Mouse (Mus musculus) stomach, embryonic 16.5 days (tissue): Measurements from ENCODE around the gene Rpp25l. TPM values are rescaled to one million over a fixed set of nuclear protein-coding genes. Genes with fewer than 3 reads are reported as not detected.
A peak's percentile ranks its signal among the peaks of the same experiment; 100 is the strongest.

Experiments used
- ATAC-seq: fragments of 200-750 bp; cut with Nextera tagmentation; 2 replicates; pipeline ENCODE4 v1.8.0; 2017; ENCODE audit warnings: moderate number of reproducible peaks, moderate TSS enrichment; ENCODE audit not compliant: insufficient read depth, low FRiP score
- H3K27ac ChIP-seq: fragments of 300-500 bp; sonication (generic); 2 replicates; pipeline ENCODE4 v1.5.1; 2014; ENCODE audit warnings: low read length
- H3K27me3 ChIP-seq: fragments of 300-500 bp; sonication (generic); 2 replicates; pipeline ENCODE4 v1.6.1; 2014; ENCODE audit warnings: low read length, control low read depth, mixed read lengths; ENCODE audit not compliant: control insufficient read depth, insufficient read depth
- H3K36me3 ChIP-seq: fragments of 300-500 bp; sonication (generic); 2 replicates; pipeline ENCODE4 v1.6.1; 2014; ENCODE audit warnings: low read length; ENCODE audit not compliant: control insufficient read depth, insufficient read depth
- H3K4me1 ChIP-seq: fragments of 300-500 bp; sonication (generic); 2 replicates; pipeline ENCODE4 v1.6.1; 2014; ENCODE audit warnings: low read length, control low read depth, mixed read lengths; ENCODE audit not compliant: control insufficient read depth, insufficient read depth
- H3K4me2 ChIP-seq: fragments of 300-500 bp; sonication (generic); 2 replicates; pipeline ENCODE4 v1.6.1; 2014; ENCODE audit warnings: low read depth, low read length, mixed read lengths
- H3K4me3 ChIP-seq: fragments of 300-500 bp; sonication (generic); replicated peaks from 2 replicates; pipeline ENCODE4 v1.5.1; 2014; ENCODE audit warnings: mild to moderate bottlenecking, low read length
- H3K9ac ChIP-seq: fragments of 300-500 bp; sonication (generic); 2 replicates; pipeline ENCODE4 v1.6.1; 2014; ENCODE audit warnings: low read length
- H3K9me3 ChIP-seq: fragments of 300-500 bp; sonication (generic); replicated peaks from 2 replicates; pipeline ENCODE4 v1.6.1; 2016; ENCODE audit warnings: low read length, control low read depth; ENCODE audit not compliant: control insufficient read depth
- WGBS: fragments of 180-500 bp; shearing (Covaris S2); extraction: QIAGEN DNeasy Blood & Tissue Kit; methylation state at CpG from one replicate; pipeline ENCODE4 v1.1.7; 2014; 5-methylcytosine and 5-hydroxymethylcytosine counted together
- polyA plus RNA-seq: library from polyadenylated mRNA; unstranded; fragments of >200 nt; fragmentation: Nextera tagmentation; extraction: Ambion mirVana; gene quantifications from 2 replicates; pipeline ENCODE4 v1.2.1, GENCODE M21; 2015

The Rpp25l gene
- polyA plus RNA-seq, 1 experiment from 2014 or later = 58.6 TPM

DNA sequence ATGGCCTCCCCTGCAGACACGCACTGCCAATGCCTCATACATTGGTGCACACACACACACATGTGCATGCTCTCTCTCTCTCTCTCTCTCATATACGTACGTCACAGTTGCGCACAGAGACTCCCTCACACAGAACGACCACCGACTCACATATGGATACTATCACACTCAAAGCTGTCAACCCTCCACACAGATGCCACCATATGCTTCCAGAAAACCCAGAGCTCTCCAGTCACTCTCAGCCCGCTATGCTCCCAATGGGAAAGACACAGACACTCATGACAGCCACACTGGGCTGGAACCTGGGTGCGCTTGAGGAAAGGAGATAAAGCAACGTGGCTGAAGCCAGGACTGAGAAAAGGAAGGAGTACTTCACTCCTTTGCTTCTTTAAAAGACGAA lies 31.4 kb downstream of the Rpp25l start:
- H3K4me2 ChIP-seq = no peak overlapping the region
- ATAC-seq = no peak
- no peak overlapping the region for H3K9ac ChIP-seq
- peaks cover 24% of the 10 kb centered on the region for H3K4me1 ChIP-seq
- no peak overlapping the region for H3K27ac ChIP-seq
- WGBS = 63% methylated on average over 10 of the region's 10 CpGs
- 0 out of 2 replicates have a peak, but pooled peaks cover 8% of the 10 kb centered on the region for H3K27me3 ChIP-seq
- H3K4me3 ChIP-seq = no peak overlapping the region
- H3K9me3 ChIP-seq = no peaks in the 10 kb centered on the region
- no peaks in the 10 kb centered on the region for H3K36me3 ChIP-seq

DNA sequence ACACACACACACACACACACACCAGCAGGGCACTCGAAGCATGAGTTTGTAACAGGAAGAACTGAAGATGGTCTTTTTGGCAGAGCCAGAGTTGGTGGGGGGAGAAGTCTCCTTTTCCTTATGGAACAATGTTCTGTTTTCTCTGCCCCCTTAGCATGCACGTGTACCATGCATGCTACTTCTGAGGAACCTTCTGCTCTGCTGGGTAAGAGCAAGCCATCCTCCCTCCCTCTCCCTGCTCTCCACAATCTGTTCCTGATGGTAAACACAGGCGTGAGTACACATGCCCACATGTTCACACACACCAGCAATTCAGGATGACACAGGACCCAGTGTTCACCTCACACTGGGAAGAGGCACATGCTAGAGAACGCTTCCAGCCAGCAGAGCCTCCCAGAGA lies 32.2 kb downstream of the Rpp25l start:
- Histone ChIP-seq H3K4me2 (no peak overlapping the region), H3K9ac (no peak overlapping the region), H3K4me3 (no peak overlapping the region), H3K27ac (no peak overlapping the region), H3K27me3 (0 out of 2 replicates have a peak, but pooled peaks cover 8% of the 10 kb centered on the region), H3K36me3 (no peaks in the 10 kb centered on the region), H3K9me3 (no peaks in the 10 kb centered on the region), H3K4me1 (peaks cover 31% of the 10 kb centered on the region)
- WGBS = 59% methylated on average over 4 of the region's 4 CpGs
- no peak for ATAC-seq

DNA sequence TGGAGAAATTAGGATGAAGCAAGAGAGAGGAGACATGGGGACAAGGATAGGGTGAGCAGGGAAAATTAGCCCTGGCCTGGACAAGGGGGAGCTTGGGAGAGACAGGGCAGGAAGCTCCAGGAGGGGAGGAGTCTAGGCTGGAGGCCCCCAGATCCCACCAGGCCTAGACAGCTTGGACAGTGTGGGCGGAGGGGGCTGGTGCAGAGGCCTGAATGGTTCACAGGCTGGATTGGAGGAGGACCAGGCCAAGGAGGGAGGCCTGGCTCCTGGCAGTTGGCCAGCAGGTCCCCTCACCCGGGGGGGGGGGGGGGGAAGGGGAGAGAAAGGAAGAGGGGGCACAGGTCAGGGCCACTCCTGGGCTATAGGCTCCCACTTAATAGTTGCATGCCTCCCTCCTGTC lies 34.0 kb downstream of the Rpp25l start:
- no peak overlapping the region for H3K9ac ChIP-seq
- H3K27me3 ChIP-seq = 0 out of 2 replicates have a peak, but pooled peaks cover 8% of the 10 kb centered on the region
- H3K4me3 ChIP-seq = no peak overlapping the region
- H3K27ac ChIP-seq = peak overlapping the region; percentile 49; the same call in 1 of the 2 replicates
- no peaks in the 10 kb centered on the region for H3K9me3 ChIP-seq
- WGBS = 23% methylated on average over 1 of the region's 2 CpGs
- no peaks in the 10 kb centered on the region for H3K36me3 ChIP-seq
- 0 out of 2 replicates have a peak, but pooled peaks have one; percentile 49 for ATAC-seq
- peaks cover 36% of the 10 kb centered on the region for H3K4me1 ChIP-seq
- no peak overlapping the region for H3K4me2 ChIP-seq

DNA sequence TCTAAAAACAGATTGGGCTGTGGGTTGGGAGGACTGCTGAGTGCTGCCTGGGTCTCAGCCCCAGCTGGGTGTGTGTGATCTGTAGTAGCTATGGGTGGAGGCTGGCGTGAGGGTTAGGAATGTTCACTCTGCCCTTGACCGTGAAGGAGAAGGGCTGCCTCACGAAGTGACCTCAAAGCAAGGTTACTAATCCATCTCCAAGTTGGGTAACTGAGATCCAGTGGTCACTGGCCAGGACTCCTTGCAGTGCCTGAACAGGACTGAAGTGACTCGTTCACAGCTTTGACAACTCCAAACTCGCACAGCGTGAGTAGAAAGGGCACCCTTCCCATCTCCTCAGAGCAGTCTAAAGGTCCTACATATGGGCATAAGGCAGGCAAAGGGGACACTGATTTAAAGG lies 34.5 kb downstream of the Rpp25l start:
- Histone ChIP-seq H3K9ac (no peak overlapping the region), H3K27ac (peak overlapping the region; percentile 49; the same call in 1 of the 2 replicates), H3K4me1 (peaks cover 36% of the 10 kb centered on the region), H3K9me3 (no peaks in the 10 kb centered on the region), H3K4me2 (no peak overlapping the region), H3K36me3 (no peaks in the 10 kb centered on the region), H3K27me3 (0 out of 2 replicates have a peak, but pooled peaks cover 8% of the 10 kb centered on the region), H3K4me3 (no peak overlapping the region)
- ATAC-seq = no peak
- WGBS = 54% methylated on average over 6 of the region's 6 CpGs

DNA sequence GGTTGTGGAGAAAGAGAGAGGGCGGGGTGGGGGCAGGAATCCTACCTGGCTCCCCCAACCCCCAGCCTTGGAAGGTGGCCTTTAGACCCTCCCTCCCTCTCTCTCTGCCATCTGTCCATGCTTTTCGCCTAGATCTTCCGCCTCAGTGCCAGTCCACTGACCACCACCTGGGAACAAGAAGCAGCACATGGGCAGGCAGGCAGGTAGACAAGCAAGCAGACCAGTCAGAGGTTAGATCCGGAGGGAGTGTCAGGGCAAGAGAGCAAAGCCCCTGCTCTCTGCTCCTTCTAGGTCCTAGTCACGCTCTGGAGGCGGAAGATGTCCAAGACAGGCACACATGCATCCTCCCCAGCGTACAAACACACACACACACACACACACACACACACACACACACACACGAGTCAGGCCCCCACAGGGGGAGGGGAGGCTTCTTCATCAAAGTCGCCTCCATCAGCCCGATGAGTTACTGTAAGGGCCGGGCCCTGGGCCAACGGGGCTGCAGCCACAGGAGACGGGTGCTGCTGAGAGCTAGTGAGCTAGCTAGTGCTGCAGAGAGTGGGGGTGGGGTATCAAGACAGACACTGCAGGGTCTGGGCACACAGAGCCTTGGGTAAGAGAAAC lies 36.2 kb downstream of the Rpp25l start:
- Histone ChIP-seq H3K27ac (peak overlapping the region; percentile 42; the same call in 1 of the 2 replicates), H3K4me2 (no peak overlapping the region), H3K9me3 (no peaks in the 10 kb centered on the region), H3K4me1 (peaks cover 39% of the 10 kb centered on the region), H3K9ac (0 out of 2 replicates have a peak overlapping the region, but pooled peaks have one; percentile 7), H3K4me3 (no peak overlapping the region), H3K27me3 (no peaks in the 10 kb centered on the region), H3K36me3 (no peaks in the 10 kb centered on the region)
- WGBS = 36% methylated on average over 13 of the region's 13 CpGs
- ATAC-seq = peak; percentile 65; the same call in 1 of the 2 replicates

DNA sequence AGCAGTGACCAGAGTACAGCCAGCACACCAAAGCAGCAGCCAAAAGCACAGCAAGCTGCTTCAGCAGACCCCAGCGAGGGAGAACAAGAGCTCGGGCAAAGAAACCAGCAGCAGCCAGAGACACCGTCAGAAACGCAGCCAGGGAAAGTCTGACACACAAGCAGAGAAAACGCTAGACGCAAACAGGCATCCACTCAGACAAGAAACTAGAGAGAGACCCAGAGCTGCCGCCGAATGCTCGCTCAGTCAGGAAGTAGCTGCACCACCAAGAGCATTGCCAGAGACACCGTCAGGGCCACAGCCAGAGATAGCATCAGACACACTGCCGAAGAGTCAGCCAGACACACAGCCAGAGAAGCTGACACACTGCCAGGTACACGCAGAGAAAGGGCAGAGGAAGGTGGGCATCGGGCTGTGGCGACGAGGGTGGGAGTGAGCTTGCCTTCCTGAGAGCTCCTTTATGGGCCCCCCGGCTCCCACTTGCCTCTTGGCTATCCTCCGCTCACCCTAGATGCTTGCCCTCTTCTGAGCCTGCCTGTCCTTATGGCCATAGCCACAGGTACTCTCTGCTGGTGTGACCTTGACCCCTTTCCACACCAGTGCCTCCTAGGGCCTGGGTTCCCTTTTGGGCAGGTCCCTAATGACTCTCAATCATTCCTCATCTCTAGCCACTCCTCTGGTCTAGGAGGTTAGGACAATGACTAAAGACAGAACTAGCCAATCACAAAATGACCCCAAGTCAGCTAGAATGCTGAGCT lies 36.9 kb downstream of the Rpp25l start:
- Histone ChIP-seq H3K4me2 (no peak overlapping the region), H3K9me3 (no peaks in the 10 kb centered on the region), H3K27ac (no peak overlapping the region), H3K36me3 (no peaks in the 10 kb centered on the region), H3K9ac (peak overlapping the region; percentile 16), H3K27me3 (no peaks in the 10 kb centered on the region), H3K4me3 (no peak overlapping the region), H3K4me1 (peaks cover 46% of the 10 kb centered on the region)
- 57% methylated on average over 17 of the region's 17 CpGs for WGBS
- no peak for ATAC-seq

DNA sequence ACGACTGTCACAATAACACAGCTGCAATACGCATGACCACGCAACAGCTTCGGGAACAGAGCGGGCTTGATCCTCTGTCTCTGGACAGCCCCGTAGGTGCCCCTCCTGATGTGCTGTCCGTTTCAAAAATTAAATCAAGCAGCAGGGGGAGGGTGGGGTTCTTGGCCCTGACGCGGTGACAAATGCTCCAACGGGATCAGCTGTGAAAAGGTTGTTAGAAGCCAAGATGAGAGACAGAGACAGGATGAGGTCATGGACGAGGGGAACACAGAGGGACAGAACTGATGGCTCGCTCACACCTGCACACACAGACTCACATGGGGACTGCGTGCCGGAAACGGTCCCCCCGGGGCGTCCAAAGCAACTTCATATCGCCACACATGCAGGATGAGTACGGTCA lies 40.1 kb downstream of the Rpp25l start:
- no peak overlapping the region for H3K4me2 ChIP-seq
- H3K9me3 ChIP-seq = no peaks in the 10 kb centered on the region
- H3K4me1 ChIP-seq = peaks cover 32% of the 10 kb centered on the region
- ATAC-seq = no peak
- H3K36me3 ChIP-seq = no peaks in the 10 kb centered on the region
- 70% methylated on average over 19 of the region's 19 CpGs for whole genome bisulfite sequencing
- no peak overlapping the region for H3K4me3 ChIP-seq
- H3K27ac ChIP-seq = no peak overlapping the region
- H3K9ac ChIP-seq = no peak overlapping the region
- no peaks in the 10 kb centered on the region for H3K27me3 ChIP-seq

DNA sequence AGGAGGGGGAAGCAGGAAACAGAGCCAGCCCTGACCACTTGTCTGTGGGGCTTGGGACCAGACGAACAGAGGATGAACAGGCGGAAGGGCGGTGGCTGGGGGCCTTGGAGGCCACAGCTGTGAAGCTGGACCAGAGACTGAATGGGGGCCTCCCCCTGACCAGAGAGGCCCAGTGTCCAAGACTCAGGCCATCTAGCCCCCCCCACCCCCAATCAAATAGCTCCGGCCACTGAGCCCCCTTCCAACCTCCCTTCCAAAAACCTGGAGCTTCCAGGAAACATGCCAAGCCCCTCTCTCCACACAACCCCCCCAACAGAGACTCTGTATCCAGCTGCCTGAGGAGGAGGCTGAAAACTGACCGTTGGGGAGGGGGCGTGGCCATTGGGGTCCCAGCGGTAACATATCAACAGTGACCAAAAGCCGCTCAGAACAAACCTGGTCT lies 40.8 kb downstream of the Rpp25l start:
- H3K4me2 ChIP-seq = no peak overlapping the region

DNA sequence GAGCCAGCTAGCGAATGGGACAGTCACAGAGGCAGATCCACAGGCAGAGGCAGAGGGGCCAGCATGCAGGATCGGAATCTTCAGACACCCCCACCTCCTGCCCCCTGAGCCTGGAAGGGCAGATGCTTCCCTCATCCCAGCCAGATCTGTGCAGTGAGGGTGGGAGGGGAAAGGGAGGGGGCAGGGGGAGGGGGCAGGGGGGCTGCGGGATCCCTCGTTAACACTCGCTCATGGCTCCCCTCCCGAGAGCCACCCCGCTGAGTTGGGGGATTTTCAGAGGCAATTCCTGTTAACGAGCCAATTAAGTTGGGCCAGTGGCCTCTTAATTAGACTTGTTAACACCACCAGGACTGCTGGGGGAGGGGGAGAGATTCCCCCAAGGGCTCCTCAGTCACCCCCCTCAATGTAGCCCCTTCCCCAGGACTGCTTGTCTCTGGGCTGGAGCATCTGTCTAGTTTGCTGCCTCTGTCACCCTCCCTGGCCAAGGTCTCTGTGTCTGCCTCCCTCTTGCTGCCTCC lies 41.3 kb downstream of the Rpp25l start:
- H3K9ac ChIP-seq = peak overlapping the region; percentile 12; the same call in 1 of the 2 replicates
- no peak for ATAC-seq
- no peak overlapping the region for H3K4me3 ChIP-seq

More for the DNA sequence above, 40.8 kb downstream of the Rpp25l start:
- peak; percentile 59; the same call in 1 of the 2 replicates for ATAC-seq
- WGBS = 29% methylated on average over 8 of the region's 8 CpGs
- no peaks in the 10 kb centered on the region for H3K27me3 ChIP-seq
- H3K4me3 ChIP-seq = no peak overlapping the region
- no peak overlapping the region for H3K27ac ChIP-seq
- 0 out of 2 replicates have a peak overlapping the region, but pooled peaks have one; percentile 12 for H3K9ac ChIP-seq
- H3K4me1 ChIP-seq = peaks cover 32% of the 10 kb centered on the region
- H3K36me3 ChIP-seq = no peaks in the 10 kb centered on the region
- no peaks in the 10 kb centered on the region for H3K9me3 ChIP-seq

More for the DNA sequence above, 41.3 kb downstream of the Rpp25l start:
- H3K27me3 ChIP-seq = no peaks in the 10 kb centered on the region
- peaks cover 27% of the 10 kb centered on the region for H3K4me1 ChIP-seq
- 25% methylated on average over 8 of the region's 8 CpGs for WGBS
- H3K36me3 ChIP-seq = no peaks in the 10 kb centered on the region
- no peak overlapping the region for H3K27ac ChIP-seq
- H3K9me3 ChIP-seq = no peaks in the 10 kb centered on the region
- H3K4me2 ChIP-seq = no peak overlapping the region
